Mouse (Mus musculus) limb, embryonic 10.5 days (tissue): Measurements from ENCODE around the gene Acss2. TPM values are rescaled to one million over a fixed set of nuclear protein-coding genes. Genes with fewer than 3 reads are reported as not detected.

Source experiments
- DNase-seq: peaks from one replicate; pipeline ENCODE4 v3.0.0-alpha.2; 2017; ENCODE audit warnings: low spot score
- H3K27ac ChIP-seq: fragments of 300-500 bp; sonication (generic); 2 replicates; pipeline ENCODE4 v1.5.1; 2016; ENCODE audit warnings: mild to moderate bottlenecking
- H3K27me3 ChIP-seq: fragments of 300-500 bp; sonication (generic); 2 replicates; pipeline ENCODE4 v1.6.1; 2016; ENCODE audit warnings: low read depth, mild to moderate bottlenecking; ENCODE audit not compliant: poor library complexity, severe bottlenecking
- H3K36me3 ChIP-seq: fragments of 300-500 bp; sonication (generic); 2 replicates; pipeline ENCODE4 v1.6.1; 2016; ENCODE audit warnings: mild to moderate bottlenecking, moderate library complexity
- H3K4me1 ChIP-seq: fragments of 300-500 bp; sonication (generic); 2 replicates; pipeline ENCODE4 v1.6.1; 2016
- H3K4me3 ChIP-seq: fragments of 300-500 bp; sonication (generic); 2 replicates; pipeline ENCODE4 v1.5.1; 2016; ENCODE audit warnings: mild to moderate bottlenecking, moderate library complexity
- H3K9me3 ChIP-seq: fragments of 300-500 bp; sonication (generic); replicated peaks from 2 replicates; pipeline ENCODE4 v1.6.1; 2016; ENCODE audit warnings: mild to moderate bottlenecking
- WGBS: fragments of 180-500 bp; shearing (Covaris S2); methylation state at CpG from one replicate; pipeline ENCODE4 v1.1.7; 2016; 5-methylcytosine and 5-hydroxymethylcytosine counted together
- polyA plus RNA-seq: library from polyadenylated mRNA; unstranded; fragments of >200 nt; fragmentation: Nextera tagmentation; extraction: Ambion mirVana; gene quantifications from 2 replicates; pipeline ENCODE4 v1.2.1, GENCODE M21; 2016

The Acss2 gene
- 5.3 and 9.2 TPM in 2 replicates for polyA plus RNA-seq

DNA sequence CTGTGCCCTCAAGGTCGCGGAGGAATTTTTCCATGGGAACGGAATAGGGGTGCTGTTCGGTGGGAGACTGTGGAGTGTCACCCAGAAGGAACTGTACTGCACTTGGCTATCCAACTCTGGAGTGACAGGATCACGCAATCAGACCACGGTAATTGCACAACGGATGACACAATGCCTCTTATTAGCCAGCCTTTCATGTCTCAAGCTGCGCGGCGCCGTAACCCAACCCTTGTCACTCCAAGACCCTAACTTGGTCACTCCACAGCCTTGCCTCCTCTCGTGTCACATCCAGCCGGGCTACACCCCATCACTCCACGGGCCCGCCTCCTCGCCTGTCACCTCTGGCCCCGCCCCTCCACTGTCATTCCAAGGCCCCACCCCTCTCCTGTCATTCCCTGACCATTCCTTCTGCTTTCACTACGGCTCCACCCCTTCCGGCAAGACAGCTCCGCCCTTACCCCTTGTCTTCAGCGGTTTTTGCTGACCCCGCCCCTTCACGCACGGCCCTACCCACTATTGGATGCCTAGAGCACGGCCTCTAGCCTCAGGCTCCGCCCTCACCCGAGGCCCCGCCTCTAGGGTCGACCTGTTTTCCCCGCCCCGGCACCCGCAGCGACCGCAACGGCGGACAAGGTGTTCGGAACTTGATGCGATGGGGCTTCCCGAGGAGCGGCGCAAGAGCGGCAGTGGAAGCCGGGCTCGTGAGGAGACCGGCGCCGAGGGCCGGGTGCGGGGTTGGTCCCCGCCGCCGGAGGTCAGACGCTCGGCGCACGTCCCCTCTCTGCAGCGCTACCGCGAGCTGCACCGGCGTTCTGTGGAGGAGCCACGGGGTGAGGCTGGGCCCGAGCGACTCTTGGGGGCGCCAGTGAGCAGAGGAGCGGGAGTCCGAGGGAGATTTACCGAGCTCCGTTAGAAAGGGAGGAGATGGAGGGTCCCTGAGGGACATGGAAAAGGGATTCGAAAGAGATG is at the start of gene Acss2, which contains the start of gene Ggt7:
Gene Acss2, plus strand, starts transcription at position 494 of the 969 bp plus-strand sequence.
Gene Ggt7, minus strand, starts transcription at position 783 of the 969 bp plus-strand sequence.
- Histone ChIP-seq H3K36me3 (no peaks in the 10 kb centered on the region), H3K4me3 (peak within 1 kb of the TSS; percentile 70), H3K27me3 (peaks cover 40% of the 10 kb centered on the region), H3K4me1 (peaks cover 27% of the 10 kb centered on the region), H3K27ac (peak within 1 kb of the TSS; percentile 77), H3K9me3 (no peaks in the 10 kb centered on the region)
- peak; percentile 94 for DNase-seq
- WGBS: 5% methylated on average over 69 of the region's 70 CpGs

GRCm38 (mm10) chr2:155472671-155473569 is 44.8 kb upstream of the Acss2 start:
- WGBS: 3% methylated on average over 69 of the region's 71 CpGs
- peak; percentile 66 for DNase-seq

GRCm38 (mm10) chr2:155473570-155474088 is 44.1 kb upstream of the Acss2 start, which contains the start of gene Ncoa6:
Gene Ncoa6 (minus strand): TSS chr2:155473894.
- Histone ChIP-seq H3K4me3 (peak within 1 kb of the TSS; percentile 90), H3K36me3 (no peaks in the 10 kb centered on the region), H3K27me3 (no peaks in the 10 kb centered on the region), H3K27ac (peak within 1 kb of the TSS; percentile 98), H3K4me1 (peaks cover 13% of the 10 kb centered on the region), H3K9me3 (no peaks in the 10 kb centered on the region)
- DNase-seq: peak; percentile 92
- 0% methylated on average over 57 of the region's 72 CpGs for WGBS

More at GRCm38 (mm10) chr2:155472671-155473569, 44.8 kb upstream of the Acss2 start:
- Histone ChIP-seq H3K4me1 (peaks cover 13% of the 10 kb centered on the region), H3K36me3 (no peaks in the 10 kb centered on the region), H3K9me3 (no peaks in the 10 kb centered on the region), H3K4me3 (peak overlapping the region; percentile 90), H3K27me3 (no peaks in the 10 kb centered on the region), H3K27ac (peak overlapping the region; percentile 98)

DNA sequence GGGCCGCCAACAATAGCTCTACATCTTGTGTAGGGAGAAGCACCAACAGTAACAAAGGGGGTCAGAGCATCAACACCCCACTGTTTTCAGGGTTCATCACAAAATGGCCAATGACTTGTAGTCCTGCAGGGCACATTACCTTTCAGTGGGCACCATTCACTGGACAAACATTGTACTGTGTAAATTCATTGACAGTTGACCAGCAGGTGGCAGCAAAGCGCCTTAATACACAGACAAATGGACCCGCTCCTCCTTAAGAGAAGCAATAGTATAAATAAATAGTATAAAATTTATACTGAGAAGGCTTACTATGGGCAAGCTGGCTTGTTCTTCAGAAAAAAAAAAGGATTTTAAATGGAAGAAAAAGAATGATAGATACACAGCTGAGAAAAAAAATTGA is 35.7 kb upstream of the Acss2 start:
- peak; percentile 71 for DNase-seq
- H3K4me1 ChIP-seq: no peaks in the 10 kb centered on the region
- no peak overlapping the region for H3K4me3 ChIP-seq
- H3K9me3 ChIP-seq: no peaks in the 10 kb centered on the region
- no peaks in the 10 kb centered on the region for H3K27me3 ChIP-seq
- no peak overlapping the region for H3K27ac ChIP-seq
- 53% methylated on average over 3 of the region's 3 CpGs for WGBS
- no peaks in the 10 kb centered on the region for H3K36me3 ChIP-seq

- no peaks in the 10 kb centered on the region for H3K9me3 ChIP-seq
- DNase-seq: no peak
- no peak overlapping the region for H3K4me3 ChIP-seq
- H3K4me1 ChIP-seq: no peaks in the 10 kb centered on the region
- no peaks in the 10 kb centered on the region for H3K27me3 ChIP-seq
- H3K36me3 ChIP-seq: no peaks in the 10 kb centered on the region
- H3K27ac ChIP-seq: no peak overlapping the region
- 91% methylated on average over 6 of the region's 6 CpGs for WGBS
These were observed 26.8 kb upstream of the Acss2 start for GRCm38 (mm10) chr2:155490998-155491397.

DNA sequence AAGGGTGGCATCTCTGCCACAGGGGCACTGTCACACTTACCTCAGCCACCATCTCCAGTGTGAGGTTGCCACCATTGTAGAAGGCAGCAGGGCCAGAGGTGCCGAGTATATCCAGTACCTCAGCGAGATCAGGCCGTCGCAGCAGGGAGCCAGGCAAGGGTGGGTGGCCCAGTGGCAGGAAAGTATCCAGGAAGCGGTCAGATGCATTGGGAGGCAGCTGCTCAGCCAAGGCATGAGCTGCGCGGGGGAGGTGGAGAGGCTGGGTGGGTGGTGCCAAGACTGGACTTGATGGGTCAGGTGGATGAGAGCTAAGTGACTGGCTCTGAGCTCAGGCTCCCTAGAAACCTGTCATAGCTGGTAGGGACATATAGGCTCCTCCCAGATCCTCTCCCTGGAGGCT is 15.2 kb upstream of the Acss2 start:
- H3K9me3 ChIP-seq: no peaks in the 10 kb centered on the region
- WGBS: 75% methylated on average over 7 of the region's 7 CpGs
- H3K27ac ChIP-seq: no peak overlapping the region
- H3K27me3 ChIP-seq: no peaks in the 10 kb centered on the region
- H3K36me3 ChIP-seq: no peaks in the 10 kb centered on the region
- no peak for DNase-seq
- peaks cover 8% of the 10 kb centered on the region for H3K4me1 ChIP-seq
- H3K4me3 ChIP-seq: no peak overlapping the region

DNA sequence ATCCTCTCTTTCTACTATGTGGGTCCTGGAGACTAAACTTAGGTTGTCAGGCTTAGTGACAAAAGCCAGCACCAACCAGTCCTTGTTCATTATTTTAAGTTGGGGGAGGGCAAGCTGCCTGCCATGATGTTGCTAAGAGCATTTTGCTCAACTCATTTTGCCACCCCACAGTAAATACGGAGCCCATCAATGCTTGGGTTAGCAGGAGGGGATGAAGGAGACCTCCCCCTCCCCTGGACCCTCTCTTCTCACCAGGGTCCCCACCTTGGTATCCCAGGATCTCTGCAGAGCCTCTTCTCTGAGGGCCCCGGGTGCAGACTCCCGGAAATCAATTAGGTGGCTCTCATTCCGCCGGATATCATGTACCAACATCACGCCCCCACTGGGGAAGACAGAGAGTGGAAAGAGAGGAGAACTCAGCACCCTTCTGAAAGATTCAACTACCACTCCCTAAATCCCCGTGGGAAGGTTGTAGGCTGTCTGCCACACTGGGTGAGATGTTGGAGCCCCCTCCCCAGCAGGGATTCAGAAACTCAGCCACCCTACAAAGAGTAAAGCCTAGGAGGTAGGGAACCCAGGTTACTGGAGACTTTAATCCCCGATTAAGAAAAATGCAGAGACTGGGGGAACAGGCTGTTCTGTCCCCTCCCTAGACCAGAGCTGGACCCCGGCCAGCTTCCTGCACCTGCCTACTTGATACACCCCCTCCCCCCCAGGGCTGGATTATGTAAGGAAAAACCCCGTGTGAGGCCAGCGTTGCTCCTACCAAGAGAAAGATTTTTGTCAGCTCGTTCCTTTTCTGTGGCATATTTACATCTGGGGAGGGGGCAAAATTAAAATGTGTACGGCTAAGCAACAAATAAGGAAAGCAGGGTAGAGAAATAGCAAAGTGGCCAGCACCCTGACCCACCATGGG is 13.1 kb upstream of the Acss2 start:
- H3K27ac ChIP-seq: no peak overlapping the region
- no peaks in the 10 kb centered on the region for H3K36me3 ChIP-seq

DNA sequence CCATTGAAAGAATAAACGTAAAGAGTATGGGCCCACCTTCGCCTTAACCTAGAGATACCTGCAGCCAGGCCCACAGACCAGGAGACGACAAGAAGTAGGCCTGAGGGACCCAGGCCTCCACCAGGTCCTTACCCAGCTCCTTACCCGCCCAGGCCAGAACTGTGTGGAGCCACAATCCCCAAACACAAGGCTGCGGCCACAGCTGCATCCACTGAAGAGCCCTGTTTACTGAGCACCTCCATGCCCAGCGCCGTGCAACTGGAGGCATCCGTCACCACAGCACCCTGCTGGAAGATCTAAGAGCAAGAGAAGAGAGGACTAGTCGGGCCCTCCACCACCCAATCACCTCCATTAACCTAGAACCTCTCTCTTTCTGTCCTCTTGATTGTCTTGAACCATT is 11.9 kb upstream of the Acss2 start:
- WGBS: 94% methylated on average over 9 of the region's 9 CpGs
- DNase-seq: no peak
- H3K4me1 ChIP-seq: peaks cover 8% of the 10 kb centered on the region
- no peaks in the 10 kb centered on the region for H3K27me3 ChIP-seq
- no peak overlapping the region for H3K27ac ChIP-seq
- H3K4me3 ChIP-seq: no peak overlapping the region
- no peaks in the 10 kb centered on the region for H3K9me3 ChIP-seq
- H3K36me3 ChIP-seq: no peaks in the 10 kb centered on the region

More for the DNA sequence above, 13.1 kb upstream of the Acss2 start:
- Histone ChIP-seq H3K4me1 (peaks cover 8% of the 10 kb centered on the region), H3K4me3 (no peak overlapping the region), H3K9me3 (no peaks in the 10 kb centered on the region), H3K27me3 (no peaks in the 10 kb centered on the region)
- DNase-seq: no peak
- WGBS: 76% methylated on average over 13 of the region's 13 CpGs

DNA sequence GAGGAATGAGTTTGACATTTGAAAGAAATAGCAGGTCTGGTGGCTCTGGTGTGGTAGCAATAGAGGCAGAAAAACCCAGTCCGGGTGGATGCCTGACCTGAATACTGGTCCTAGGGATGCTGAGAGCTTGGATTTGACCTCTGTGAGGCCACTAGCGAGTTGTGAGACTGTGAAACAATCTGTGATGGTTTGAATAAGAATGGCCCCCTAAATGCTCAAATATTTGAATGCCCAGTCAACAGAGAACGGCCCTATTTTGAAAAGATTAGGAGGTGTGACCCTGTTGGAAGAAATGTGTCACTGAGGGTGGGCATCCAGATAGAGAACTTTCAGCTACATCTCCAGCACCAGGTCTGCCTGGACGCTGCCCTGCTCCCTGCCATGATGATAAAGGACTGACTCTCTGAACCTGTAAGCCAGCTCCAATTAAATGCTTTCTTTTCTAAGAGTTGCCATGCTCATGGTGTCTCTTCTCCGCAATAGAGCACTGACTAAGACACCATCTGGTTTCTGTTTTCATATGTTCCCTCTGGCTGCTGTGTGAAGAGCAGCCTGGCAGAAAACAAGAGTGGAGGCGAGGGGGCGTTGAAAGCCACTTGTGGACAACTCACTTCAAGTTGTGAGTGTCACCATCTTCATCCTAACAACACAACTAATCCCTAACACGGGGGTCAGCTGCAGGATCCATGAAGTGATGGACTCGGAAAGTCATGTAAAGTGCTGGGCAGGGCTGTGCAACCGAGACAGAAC is 9.9 kb upstream of the Acss2 start:
- H3K4me1 ChIP-seq: peaks cover 8% of the 10 kb centered on the region
- DNase-seq: no peak
- H3K36me3 ChIP-seq: no peaks in the 10 kb centered on the region
- WGBS: 86% methylated on average over 10 of the region's 10 CpGs
- no peak overlapping the region for H3K27ac ChIP-seq
- no peak overlapping the region for H3K4me3 ChIP-seq
- H3K27me3 ChIP-seq: 0 out of 2 replicates have a peak, but pooled peaks cover 3% of the 10 kb centered on the region
- H3K9me3 ChIP-seq: no peaks in the 10 kb centered on the region

DNA sequence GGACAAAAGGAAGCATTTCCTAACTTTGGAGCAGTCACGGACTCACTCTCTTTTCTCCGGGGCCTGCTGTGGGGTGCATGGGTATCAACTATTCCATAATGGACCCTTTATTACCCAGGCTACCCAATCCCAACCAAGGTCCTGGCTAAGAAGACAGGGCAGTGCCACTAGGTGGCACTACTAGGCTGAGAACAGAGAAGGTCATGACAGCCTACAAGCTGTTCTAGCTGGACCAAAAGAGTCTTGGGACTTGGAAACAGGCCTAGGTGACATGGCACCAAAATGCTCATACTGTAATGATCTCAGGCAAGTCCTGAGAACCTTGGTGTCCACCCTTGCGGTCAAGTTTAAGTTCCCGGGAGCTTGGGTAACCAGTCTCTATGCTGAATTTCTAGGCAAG is 5.3 kb upstream of the Acss2 start:
- no peak overlapping the region for H3K4me3 ChIP-seq
- peaks cover 16% of the 10 kb centered on the region for H3K4me1 ChIP-seq
- WGBS: 73% methylated on average over 4 of the region's 4 CpGs
- H3K27ac ChIP-seq: no peak overlapping the region
- H3K9me3 ChIP-seq: no peaks in the 10 kb centered on the region
- H3K27me3 ChIP-seq: peaks cover 41% of the 10 kb centered on the region
- DNase-seq: no peak
- no peaks in the 10 kb centered on the region for H3K36me3 ChIP-seq

DNA sequence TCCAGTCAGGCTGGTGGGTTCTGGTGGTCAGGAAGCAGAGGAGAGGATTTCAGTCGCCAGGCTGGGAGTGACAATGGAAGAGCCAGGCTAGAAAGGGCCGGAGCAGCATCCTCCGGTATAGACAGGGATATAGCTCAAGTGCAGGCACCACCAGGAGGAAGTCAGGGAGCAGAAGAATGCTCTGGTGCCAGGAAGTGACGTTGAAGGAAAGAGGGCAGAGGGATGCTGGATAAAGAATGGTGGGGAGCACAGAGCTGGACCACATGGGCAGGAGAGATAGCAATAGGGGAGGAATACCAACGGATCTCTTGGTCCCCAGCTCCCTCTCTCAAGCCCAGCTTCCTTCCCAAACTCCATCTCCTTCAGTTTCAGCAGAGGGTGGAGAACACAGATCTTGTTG is 4.2 kb upstream of the Acss2 start:
- WGBS: 71% methylated on average over 5 of the region's 5 CpGs
- Histone ChIP-seq H3K36me3 (no peaks in the 10 kb centered on the region), H3K27ac (no peak overlapping the region), H3K9me3 (no peaks in the 10 kb centered on the region), H3K4me3 (0 out of 2 replicates have a peak overlapping the region, but pooled peaks have one; percentile 53), H3K27me3 (peaks cover 41% of the 10 kb centered on the region), H3K4me1 (peaks cover 23% of the 10 kb centered on the region)
- DNase-seq: no peak
